Mouse (Mus musculus) thymus, postnatal 25 days (tissue): ENCODE data around the gene 6720489N17Rik.
"Not testable (repeated sequence)": the region's sequence is repeated elsewhere in the genome, so short reads cannot be mapped to it uniquely, and the experiment has no call there.

Source experiments
- DNase-seq: peaks from one replicate; pipeline ENCODE4 v3.0.0; 2022

Gene 6720489N17Rik

DNA sequence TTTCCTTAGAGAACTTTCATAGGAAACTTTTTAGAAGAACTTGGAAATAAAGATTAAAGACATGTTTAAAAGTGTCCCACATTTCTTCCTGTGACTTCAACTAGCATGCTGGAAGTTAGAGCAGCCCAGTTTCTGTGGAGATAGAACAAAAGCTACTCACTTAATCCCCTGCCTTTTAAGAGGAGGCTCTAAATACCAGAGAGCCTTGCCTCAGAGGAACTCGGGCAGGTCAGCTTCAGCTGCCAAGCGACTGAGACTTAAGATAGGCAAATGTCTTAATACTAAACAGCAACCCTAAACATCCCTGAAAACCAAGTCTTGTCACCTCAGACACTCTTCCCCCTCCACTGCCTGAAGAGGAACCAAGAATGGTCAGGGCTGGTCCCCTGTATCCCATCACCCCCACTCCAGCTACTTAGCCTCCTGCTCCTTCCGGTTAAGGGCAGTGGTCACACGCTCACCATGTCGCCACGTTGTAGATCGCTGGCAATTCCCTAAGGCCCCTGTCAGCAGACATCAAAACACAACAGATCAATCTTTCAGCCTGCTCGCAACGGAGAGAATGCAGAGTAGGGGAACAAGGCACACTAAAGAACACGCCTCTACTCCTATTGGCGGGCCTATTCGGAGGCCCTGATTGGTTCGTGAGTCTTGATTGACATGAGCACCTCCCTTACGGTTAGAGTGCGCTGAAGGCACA lies at the start of gene 6720489N17Rik:
Gene 6720489N17Rik, minus strand, starts transcription at position 606 of the 700 bp plus-strand sequence.
- DNase-seq: peak; percentile 86

DNA sequence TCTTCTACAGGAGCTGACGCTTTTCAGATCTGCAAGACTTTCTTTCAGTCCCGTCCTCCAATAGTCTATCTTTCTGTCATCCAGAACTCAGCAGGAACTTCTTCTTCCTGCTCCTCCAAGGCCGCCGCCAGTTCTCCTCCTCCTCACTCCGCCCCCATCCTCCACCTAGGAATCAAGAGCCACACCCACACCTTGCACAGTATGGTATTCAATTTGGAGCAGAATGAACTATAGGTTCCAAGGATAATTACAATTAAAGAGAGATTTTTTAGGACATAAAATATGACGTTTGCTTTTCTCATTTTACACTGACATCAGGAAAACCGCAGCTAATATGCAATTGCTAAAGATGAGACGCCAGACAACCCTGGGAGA lies 29.4 kb upstream of the 6720489N17Rik start:
- DNase-seq: no peak

DNA sequence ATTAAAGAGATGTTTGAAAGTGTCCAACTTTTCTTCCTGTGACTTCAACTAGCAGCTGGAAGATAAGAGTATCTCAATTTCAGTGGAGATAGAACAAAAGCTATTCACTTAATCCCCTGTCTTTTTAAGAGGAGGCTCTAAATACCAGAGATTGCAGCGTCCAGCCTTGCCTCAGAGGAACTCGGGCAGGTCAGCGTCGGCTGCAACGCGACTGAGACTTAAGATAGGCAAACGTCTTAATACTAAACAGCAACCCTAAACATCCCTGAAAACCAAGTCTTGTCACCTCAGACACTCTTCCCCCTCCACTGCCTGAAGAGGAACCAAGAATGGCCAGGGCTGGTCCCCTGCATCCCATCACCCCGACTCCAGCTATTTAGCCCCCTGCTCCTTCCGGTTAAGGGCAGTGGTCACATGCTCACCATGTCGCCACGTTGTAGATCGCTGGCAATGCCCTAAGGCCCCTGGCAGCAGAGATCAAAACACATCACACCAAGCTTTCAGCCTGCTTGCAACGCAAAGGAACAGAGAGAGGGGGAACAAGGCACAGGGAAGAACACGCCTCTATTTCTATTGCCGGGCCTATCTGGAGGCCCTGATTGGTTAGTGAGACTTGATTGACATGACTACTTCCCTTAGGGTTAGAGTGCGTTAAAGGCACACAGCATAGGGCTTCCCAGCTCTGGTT lies 28.8 kb upstream of the 6720489N17Rik start:
- peak; percentile 73 for DNase-seq

- peak; percentile 21 for DNase-seq
Observed at GRCm38 (mm10) chr13:62627071-62627470, 3.1 kb upstream of the 6720489N17Rik start.

GRCm38 (mm10) chr13:62624277-62624665 lies 289 bp upstream of the 6720489N17Rik start:
- not testable (repeated sequence) for DNase-seq

GRCm38 (mm10) chr13:62617449-62617848 lies 6.5 kb downstream of the 6720489N17Rik start:
- not testable (repeated sequence) for DNase-seq

DNA sequence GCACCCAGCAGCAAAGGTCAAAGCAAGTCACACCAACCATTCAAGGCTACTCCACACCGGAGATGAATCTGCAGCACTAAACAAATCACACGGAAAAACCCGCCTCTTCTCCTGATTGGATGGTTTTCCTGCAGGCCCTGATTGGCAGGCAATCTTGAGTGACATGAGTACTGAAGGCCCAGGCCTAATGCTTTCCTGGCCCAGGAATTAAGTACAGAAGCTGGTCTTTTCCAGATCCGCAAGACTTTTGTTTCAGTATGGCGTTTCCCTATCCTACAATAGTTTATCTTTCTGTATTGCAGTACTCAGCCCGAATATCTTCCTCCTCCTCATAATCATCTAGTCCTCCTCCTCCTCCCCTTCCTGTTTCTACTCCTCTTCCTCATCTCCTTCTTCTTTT lies 52.9 kb downstream of the 6720489N17Rik start, which contains the start of gene Zfp934:
Gene Zfp934, minus strand, starts transcription at position 101 of the 400 bp plus-strand sequence.
- not testable (repeated sequence) for DNase-seq

DNA sequence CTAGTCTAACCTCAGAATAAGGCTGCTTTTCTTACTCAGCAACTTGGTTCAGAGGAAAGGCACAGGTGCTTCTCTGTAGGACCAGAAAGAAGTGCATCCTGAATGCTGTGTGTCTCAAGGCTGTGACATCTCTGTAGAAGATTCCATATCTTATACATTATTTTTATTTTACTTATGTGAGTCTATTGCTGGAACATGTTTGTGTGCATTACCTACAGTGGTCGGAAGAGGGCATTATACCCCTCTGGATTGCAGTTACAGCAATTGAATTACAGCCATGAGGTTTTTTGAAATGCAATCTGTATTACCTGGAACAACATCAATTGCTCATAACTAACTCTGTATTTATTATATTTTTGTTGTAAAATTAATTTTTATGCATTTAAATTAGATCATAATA lies 62.3 kb downstream of the 6720489N17Rik start:
- peak; percentile 29 for DNase-seq

GRCm38 (mm10) chr13:62558189-62559110 lies 65.5 kb downstream of the 6720489N17Rik start, which contains the start of gene Zfp935:
Zfp935 (minus strand) TSS chr13:62558511.
- DNase-seq: peak; percentile 79
